In the genomic region with DNA sequence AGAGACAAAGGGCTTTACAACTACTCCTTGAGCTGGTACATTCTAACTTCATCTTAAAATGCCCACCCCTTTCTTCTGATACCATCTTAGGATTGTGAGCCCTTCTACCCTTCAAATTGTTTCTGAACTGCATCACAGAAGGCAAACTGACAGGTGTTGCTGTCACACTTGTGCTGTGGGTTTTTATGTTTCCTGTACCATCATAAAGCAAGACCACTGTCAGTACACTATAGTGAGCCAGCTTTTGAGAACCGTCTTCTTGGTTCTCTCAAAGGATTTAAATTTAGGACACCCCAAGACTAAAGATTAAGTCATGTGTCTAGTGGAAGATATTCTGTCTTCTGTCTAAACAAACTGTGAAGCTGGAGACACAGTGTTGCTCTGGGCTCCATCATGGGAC, we compare ENCODE assay signal across 15 mouse cellular contexts.
"Had no signal": no experiment of that assay in that cellular context is flagged by ENCODE, and none has a peak within 500 bp of the region (broad histone marks: within the 10 kb centered on the region; RNA-seq: fewer than 3 reads in every experiment).

No protein-coding gene starts in this region.

- H3K4me2 ChIP-seq: liver, embryonic 11.5 days; liver, embryonic 15.5 days; midbrain, embryonic 11.5 days; midbrain, embryonic 15.5 days had no signal

- H3K27ac ChIP-seq: kidney, postnatal 0 days; left cerebral cortex, adult 2 months; limb, embryonic 10.5 days; liver, embryonic 15.5 days; midbrain, embryonic 15.5 days had no signal

- H3K4me3 ChIP-seq: left cerebral cortex, adult 2 months; limb, embryonic 10.5 days; liver, embryonic 15.5 days; megakaryocyte, embryonic 14.5 days; midbrain, embryonic 15.5 days had no signal

- H3K9me3 ChIP-seq: limb, embryonic 10.5 days; liver, embryonic 15.5 days; megakaryocyte, embryonic 14.5 days; midbrain, embryonic 15.5 days had no signal

- H3K4me1 ChIP-seq: limb, embryonic 10.5 days; liver, embryonic 15.5 days; megakaryocyte, embryonic 14.5 days; midbrain, embryonic 15.5 days had no signal

- DNase-seq: kidney, adult 11 months; kidney, adult 9 months; kidney, postnatal 4 days; lung, adult 2 months; lung, postnatal 4 days; right cerebral cortex, postnatal 14 days had no signal

- ATAC-seq: lung, postnatal 0 days; midbrain, embryonic 15.5 days had no signal

- H3K36me3 ChIP-seq: limb, embryonic 10.5 days; liver, embryonic 15.5 days; midbrain, embryonic 15.5 days had no signal

- H3K27me3 ChIP-seq: liver, embryonic 15.5 days; midbrain, embryonic 15.5 days had no signal

- H3K9ac ChIP-seq: liver, embryonic 15.5 days; midbrain, embryonic 15.5 days had no signal
